ENCODE assay signal across 24 mouse cellular contexts in the genomic region with DNA sequence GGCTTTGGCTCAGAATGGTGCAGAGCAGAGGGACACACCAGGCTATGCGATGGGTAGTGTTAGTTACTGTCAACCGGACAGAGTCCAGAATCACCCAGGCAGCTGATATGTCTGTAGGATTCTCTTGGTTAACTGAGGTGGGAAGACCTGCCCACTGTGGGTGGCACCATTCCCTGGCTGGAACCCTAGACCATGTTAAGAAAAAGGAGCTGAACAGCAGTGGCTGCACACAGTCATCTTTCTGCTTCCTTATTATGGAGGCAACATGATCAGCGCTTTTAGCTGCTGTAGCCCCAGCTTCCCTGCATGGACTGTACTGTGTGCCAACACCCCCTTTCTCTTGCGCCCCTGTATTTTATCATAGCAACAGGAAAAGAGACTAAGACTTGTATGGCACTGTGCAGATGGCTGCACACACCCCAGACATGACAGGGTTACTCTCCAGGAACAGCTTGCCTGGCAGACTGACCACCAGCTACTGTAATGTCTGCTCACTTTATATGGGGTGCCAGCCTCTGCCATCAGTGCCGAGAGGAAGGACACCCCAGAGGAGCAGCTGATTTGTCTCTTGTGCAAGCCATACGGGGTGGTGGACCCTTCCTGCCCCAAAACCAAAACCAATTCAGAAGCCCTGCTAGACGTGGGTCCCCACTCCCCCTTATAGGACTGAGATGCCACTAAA. TPM values are rescaled to one million over a fixed set of nuclear protein-coding genes. Genes with fewer than 3 reads are reported as not detected.
DNase-seq lines count a peak whose midpoint lies in the region; ATAC-seq lines count a peak whose summit lies in the region.
"Had no signal": no experiment of that assay in that cellular context is flagged by ENCODE, and none has a peak within 500 bp of the region (broad histone marks: within the 10 kb centered on the region; RNA-seq: fewer than 3 reads in every experiment).

No protein-coding gene starts in this region.

- H3K4me2 ChIP-seq in limb, embryonic 11.5 days (ENCODE audit: low read depth, severe bottlenecking), result no peak overlapping the region
- H3K4me2 ChIP-seq in hindbrain, embryonic 16.5 days (ENCODE audit: low read length), result no peak overlapping the region
- H3K4me2 ChIP-seq in forebrain, embryonic 13.5 days, result no peak overlapping the region
- H3K4me2 ChIP-seq: embryonic facial prominence, embryonic 15.5 days; forebrain, embryonic 15.5 days; heart, embryonic 13.5 days; hindbrain, embryonic 15.5 days had no signal

- H3K9ac ChIP-seq in limb, embryonic 11.5 days (ENCODE audit: low read length), result peak overlapping the region; percentile 7; the same call in 1 of the 2 replicates
- no peak overlapping the region for H3K9ac ChIP-seq in hindbrain, embryonic 16.5 days (ENCODE audit: low read depth, low read length)
- H3K9ac ChIP-seq in forebrain, embryonic 13.5 days, result no peak overlapping the region
- H3K9ac ChIP-seq: embryonic facial prominence, embryonic 15.5 days; forebrain, embryonic 15.5 days; heart, embryonic 13.5 days; hindbrain, embryonic 15.5 days had no signal

- peak; percentile 75 for DNase-seq in cerebellum, adult 11-12 months
- no peak for DNase-seq in cerebellum, adult 11 months
- DNase-seq in limb, embryonic 11.5 days (ENCODE audit: low spot score), result no peak
- DNase-seq in limb, embryonic 10.5 days (ENCODE audit: low spot score), result no peak
- DNase-seq in cerebellum, postnatal 25 days, result peak; percentile 68 to 78
- DNase-seq: adrenal gland, postnatal 14 days; B cell, adult 2 months; gastrocnemius, postnatal 36 days; heart, adult 11 months; heart, postnatal 36 days; kidney, adult 8-10 months had no signal

- H3K27me3 ChIP-seq in limb, embryonic 11.5 days (ENCODE audit: control insufficient read depth, insufficient read depth, low read length), result no peaks in the 10 kb centered on the region
- H3K27me3 ChIP-seq in limb, embryonic 10.5 days (ENCODE audit: low read depth, poor library complexity, severe bottlenecking), result no peaks in the 10 kb centered on the region
- no peaks in the 10 kb centered on the region for H3K27me3 ChIP-seq in hindbrain, embryonic 16.5 days (replicated peaks; ENCODE audit: control insufficient read depth, insufficient read depth, low read length)
- no peaks in the 10 kb centered on the region for H3K27me3 ChIP-seq in forebrain, embryonic 13.5 days
- H3K27me3 ChIP-seq: embryonic facial prominence, embryonic 15.5 days; forebrain, embryonic 15.5 days; heart, embryonic 13.5 days; hindbrain, embryonic 15.5 days had no signal

- H3K9me3 ChIP-seq in limb, embryonic 11.5 days (ENCODE audit: control insufficient read depth, low read length), result no peaks in the 10 kb centered on the region
- no peaks in the 10 kb centered on the region for H3K9me3 ChIP-seq in limb, embryonic 10.5 days (replicated peaks)
- no peaks in the 10 kb centered on the region for H3K9me3 ChIP-seq in hindbrain, embryonic 16.5 days (ENCODE audit: control insufficient read depth, low read length)
- H3K9me3 ChIP-seq in forebrain, embryonic 13.5 days (replicated peaks), result no peaks in the 10 kb centered on the region
- H3K9me3 ChIP-seq: embryonic facial prominence, embryonic 15.5 days; forebrain, embryonic 10.5 days; forebrain, embryonic 15.5 days; G1E; heart, embryonic 13.5 days; hindbrain, embryonic 15.5 days had no signal

- no peaks in the 10 kb centered on the region for H3K4me1 ChIP-seq in limb, embryonic 11.5 days (ENCODE audit: control insufficient read depth, insufficient read depth, low read length)
- no peaks in the 10 kb centered on the region for H3K4me1 ChIP-seq in limb, embryonic 10.5 days
- peaks cover 3% of the 10 kb centered on the region; the same call in 1 of the 2 replicates for H3K4me1 ChIP-seq in hindbrain, embryonic 16.5 days (ENCODE audit: control insufficient read depth, insufficient read depth, low read depth, low read length)
- peaks cover 4% of the 10 kb centered on the region for H3K4me1 ChIP-seq in forebrain, embryonic 13.5 days
- H3K4me1 ChIP-seq: forebrain, embryonic 10.5 days had no signal

- ATAC-seq in limb, embryonic 11.5 days (ENCODE audit: insufficient number of reproducible peaks, low FRiP score, low TSS enrichment, low read depth), result no peak
- no peak for ATAC-seq in hindbrain, embryonic 16.5 days
- no peak for ATAC-seq in forebrain, embryonic 13.5 days
- ATAC-seq: CD4-positive, CD25-positive, alpha-beta regulatory T cell, adult 4 months; forebrain, embryonic 15.5 days; inflammation-experienced regulatory T-cells, adult 6 months; intestine, postnatal 0 days had no signal

- no peak overlapping the region for H3K4me3 ChIP-seq in limb, embryonic 11.5 days (ENCODE audit: low read depth, low read length)
- H3K4me3 ChIP-seq in limb, embryonic 10.5 days, result no peak overlapping the region
- H3K4me3 ChIP-seq in hindbrain, embryonic 16.5 days (ENCODE audit: low read length), result no peak overlapping the region
- H3K4me3 ChIP-seq in forebrain, embryonic 13.5 days, result no peak overlapping the region
- H3K4me3 ChIP-seq: embryonic facial prominence, embryonic 15.5 days; erythroblast, embryonic 14.5 days; forebrain, embryonic 10.5 days; forebrain, embryonic 15.5 days; heart, embryonic 13.5 days; hindbrain, embryonic 15.5 days had no signal

- peaks cover 39% of the 10 kb centered on the region for H3K36me3 ChIP-seq in limb, embryonic 11.5 days (ENCODE audit: control insufficient read depth, insufficient read depth, low read length)
- peaks cover 100% of the 10 kb centered on the region for H3K36me3 ChIP-seq in limb, embryonic 10.5 days
- H3K36me3 ChIP-seq in hindbrain, embryonic 16.5 days (ENCODE audit: control insufficient read depth, insufficient read depth, low read length), result peaks cover 57% of the 10 kb centered on the region
- peaks cover 99% of the 10 kb centered on the region for H3K36me3 ChIP-seq in forebrain, embryonic 13.5 days (ENCODE audit: poor library complexity, severe bottlenecking)

- 92% methylated on average over 7 of the region's 7 CpGs for WGBS in limb, embryonic 11.5 days
- 93% methylated on average over 7 of the region's 7 CpGs for WGBS in limb, embryonic 10.5 days
- WGBS in hindbrain, embryonic 16.5 days, result 96% methylated on average over 7 of the region's 7 CpGs
- WGBS in forebrain, embryonic 13.5 days, result 95% methylated on average over 7 of the region's 7 CpGs

- no peak overlapping the region for H3K27ac ChIP-seq in limb, embryonic 11.5 days (replicated peaks; ENCODE audit: low read depth, low read length)
- no peak overlapping the region for H3K27ac ChIP-seq in limb, embryonic 10.5 days
- no peak overlapping the region for H3K27ac ChIP-seq in hindbrain, embryonic 16.5 days (ENCODE audit: low read depth, low read length)
- no peak overlapping the region for H3K27ac ChIP-seq in forebrain, embryonic 13.5 days
- H3K27ac ChIP-seq: embryonic facial prominence, embryonic 15.5 days; forebrain, embryonic 10.5 days; forebrain, embryonic 15.5 days; heart, embryonic 13.5 days; hindbrain, embryonic 15.5 days had no signal

RNA-seq across cellular contexts. Expression of a gene that starts 15.7 kb away (rescaled TPM):
- 134 and 140 TPM in 2 replicates for polyA plus RNA-seq in limb, embryonic 11.5 days (2014; fragmentation: Nextera tagmentation; extraction: Ambion mirVana)
- polyA plus RNA-seq in limb, embryonic 10.5 days (2016; fragmentation: Nextera tagmentation; extraction: Ambion mirVana), result 149 and 158 TPM in 2 replicates
- polyA plus RNA-seq in hindbrain, embryonic 16.5 days (2015; fragmentation: Nextera tagmentation; extraction: Ambion mirVana), result 132 and 138 TPM in 2 replicates
- polyA plus RNA-seq in forebrain, embryonic 13.5 days (2015; fragmentation: Nextera tagmentation; extraction: Ambion mirVana), result 103 and 113 TPM in 2 replicates

RNA-seq across cellular contexts. Expression of a gene that starts 19.5 kb away (rescaled TPM):
- polyA plus RNA-seq in limb, embryonic 11.5 days (2014; fragmentation: Nextera tagmentation; extraction: Ambion mirVana), result 26.4 and 33.5 TPM in 2 replicates
- 13.7 and 13.8 TPM in 2 replicates for polyA plus RNA-seq in limb, embryonic 10.5 days (2016; fragmentation: Nextera tagmentation; extraction: Ambion mirVana)
- polyA plus RNA-seq in hindbrain, embryonic 16.5 days (2015; fragmentation: Nextera tagmentation; extraction: Ambion mirVana), result 7.9 and 9.9 TPM in 2 replicates
- 6.0 and 8.6 TPM in 2 replicates for polyA plus RNA-seq in forebrain, embryonic 13.5 days (2015; fragmentation: Nextera tagmentation; extraction: Ambion mirVana)

RNA-seq across cellular contexts. Expression of a gene that starts 29.2 kb away (rescaled TPM):
- 0.65 and 0.78 TPM in 2 replicates for polyA plus RNA-seq in limb, embryonic 11.5 days (2014; fragmentation: Nextera tagmentation; extraction: Ambion mirVana)
- polyA plus RNA-seq in limb, embryonic 10.5 days (2016; fragmentation: Nextera tagmentation; extraction: Ambion mirVana), result 0.96 and 0.98 TPM in 2 replicates
- 5.7 and 7.4 TPM in 2 replicates for polyA plus RNA-seq in hindbrain, embryonic 16.5 days (2015; fragmentation: Nextera tagmentation; extraction: Ambion mirVana)
- 2.5 and 3.0 TPM in 2 replicates for polyA plus RNA-seq in forebrain, embryonic 13.5 days (2015; fragmentation: Nextera tagmentation; extraction: Ambion mirVana)
- polyA plus RNA-seq: erythroblast, embryonic 14.5 days; G1E; heart, postnatal 0 days had no signal

RNA-seq across cellular contexts. Expression of a gene that starts 50.2 kb away (rescaled TPM):
- polyA plus RNA-seq in limb, embryonic 11.5 days (2014; fragmentation: Nextera tagmentation; extraction: Ambion mirVana), result 8.9 and 9.6 TPM in 2 replicates
- polyA plus RNA-seq in limb, embryonic 10.5 days (2016; fragmentation: Nextera tagmentation; extraction: Ambion mirVana), result 5.9 and 7.4 TPM in 2 replicates
- 6.9 and 8.9 TPM in 2 replicates for polyA plus RNA-seq in hindbrain, embryonic 16.5 days (2015; fragmentation: Nextera tagmentation; extraction: Ambion mirVana)
- polyA plus RNA-seq in forebrain, embryonic 13.5 days (2015; fragmentation: Nextera tagmentation; extraction: Ambion mirVana), result 4.7 and 5.8 TPM in 2 replicates

RNA-seq across cellular contexts. Expression of a gene that starts 52.6 kb away (rescaled TPM):
- 2.0 and 2.1 TPM in 2 replicates for polyA plus RNA-seq in limb, embryonic 11.5 days (2014; fragmentation: Nextera tagmentation; extraction: Ambion mirVana)
- polyA plus RNA-seq in limb, embryonic 10.5 days (2016; fragmentation: Nextera tagmentation; extraction: Ambion mirVana), result 0.79 and 1.5 TPM in 2 replicates
- 57.4 and 58.3 TPM in 2 replicates for polyA plus RNA-seq in hindbrain, embryonic 16.5 days (2015; fragmentation: Nextera tagmentation; extraction: Ambion mirVana)
- polyA plus RNA-seq in forebrain, embryonic 13.5 days (2015; fragmentation: Nextera tagmentation; extraction: Ambion mirVana), result 37.0 and 40.8 TPM in 2 replicates
- polyA plus RNA-seq: CD4-positive, CD25-positive, alpha-beta regulatory T cell, adult 4 months; erythroblast, embryonic 14.5 days; inflammation-experienced regulatory T-cells, adult 6 months had no signal

Comparison
In these comparisons a context has a peak if more than half of its experiments do, and no peak if none do; other contexts are left out.
1. DNase-seq: peak in cerebellum, adult 11-12 months (single experiment) and cerebellum, postnatal 25 days (2 of 2); none in cerebellum, adult 11 months (single experiment), limb, embryonic 11.5 days (single experiment) and limb, embryonic 10.5 days (single experiment).